Mouse (Mus musculus) mature B cell (primary cell): ENCODE measurements around the gene Ubxn7.

Source experiments
- in situ Hi-C: fragments of 300-500 bp; cut with MboI; formaldehyde crosslinking; loops from 2 replicates; pipeline ENCODE4 v1.14.3; 2019

Gene Ubxn7

GRCm38 (mm10) chr16:32382901-32383300 is 50.8 kb downstream of the Ubxn7 start:
- in situ Hi-C loops: no loop called here

GRCm38 (mm10) chr16:32384885-32385284 is 52.8 kb downstream of the Ubxn7 start:
- in situ Hi-C loops: no loop called here

DNA sequence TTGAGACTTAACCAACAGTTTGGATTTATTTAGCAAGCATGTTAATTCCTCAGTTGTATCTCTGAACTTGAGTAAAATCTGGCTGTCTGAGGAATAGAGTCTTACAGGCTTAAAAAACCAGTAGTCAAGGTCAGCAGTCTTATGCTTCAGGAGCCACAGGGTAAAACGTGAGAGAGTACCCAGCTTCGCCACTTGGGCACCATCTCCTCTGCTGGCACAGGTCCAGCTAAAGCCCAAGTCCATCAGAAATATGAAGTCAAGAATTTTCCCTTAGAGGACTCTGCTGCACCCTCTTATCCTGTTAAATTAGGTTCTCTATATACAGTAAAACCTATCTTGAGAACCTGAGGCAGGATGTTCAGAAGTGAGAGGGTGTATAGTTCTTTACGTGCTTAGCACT is 54.8 kb downstream of the Ubxn7 start:
- in situ Hi-C loops: no loop called here

GRCm38 (mm10) chr16:32389049-32389448 is 57.0 kb downstream of the Ubxn7 start:
- in situ Hi-C loops: no loop called here

DNA sequence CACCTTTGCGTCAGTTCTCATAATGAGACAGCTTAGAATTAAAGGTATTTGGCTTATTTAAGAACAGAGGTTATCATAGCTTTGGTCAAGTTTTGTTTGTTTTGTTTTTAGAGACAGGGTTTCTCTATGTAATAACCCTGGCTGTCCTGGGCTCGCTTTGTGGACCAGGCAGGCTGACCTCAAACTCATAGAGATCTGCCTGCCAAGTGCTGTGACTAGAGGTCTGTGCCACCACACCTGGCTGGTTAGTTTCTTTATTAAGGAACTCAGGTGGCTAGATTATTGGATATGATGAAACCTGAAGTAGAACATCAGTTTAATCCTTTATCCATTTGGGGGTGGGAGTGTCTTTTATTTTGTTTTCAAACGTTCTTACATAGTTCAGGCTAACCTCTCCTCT is 57.8 kb downstream of the Ubxn7 start:
- in situ Hi-C loops: no loop called here

GRCm38 (mm10) chr16:32390882-32391281 is 58.8 kb downstream of the Ubxn7 start:
- in situ Hi-C loops: no loop called here

GRCm38 (mm10) chr16:32395679-32396540 is 63.9 kb downstream of the Ubxn7 start:
- in situ Hi-C loops: no loop called here

DNA sequence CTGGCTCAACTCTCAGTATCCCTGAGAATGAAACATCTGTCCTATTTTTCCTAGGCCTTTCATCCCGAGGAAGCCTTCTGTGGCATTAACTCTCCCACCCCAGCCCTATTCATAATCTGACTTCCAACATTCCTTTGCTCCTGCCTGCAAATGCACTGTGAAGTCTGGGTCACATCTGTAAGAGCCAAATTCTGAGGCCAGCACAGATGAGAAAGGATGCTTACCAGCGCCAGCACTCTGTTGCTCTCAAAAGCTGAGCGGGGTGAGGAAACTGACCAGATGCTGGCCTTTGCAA is 64.4 kb downstream of the Ubxn7 start:
- in situ Hi-C loops: no loop called here

DNA sequence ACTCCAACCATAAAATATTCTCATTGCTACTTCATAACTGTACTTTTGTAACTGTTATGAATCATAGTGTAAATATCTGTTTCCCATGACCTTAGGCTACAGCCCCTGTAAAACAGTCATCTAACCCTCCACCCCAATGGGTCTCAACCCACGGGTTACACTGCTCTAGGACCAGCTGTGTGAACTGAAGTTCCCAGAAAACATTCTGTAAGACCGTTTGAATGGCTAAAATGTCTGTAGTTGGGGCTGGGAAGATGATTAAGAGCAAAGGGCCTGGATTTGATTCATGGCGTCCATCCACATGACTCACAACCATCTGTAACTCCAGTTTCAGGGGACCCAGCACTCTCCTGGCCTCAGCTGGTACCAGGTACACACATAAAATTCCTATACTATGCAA is 66.1 kb downstream of the Ubxn7 start:
- in situ Hi-C loops: no loop called here

GRCm38 (mm10) chr16:32400267-32400666 is 68.2 kb downstream of the Ubxn7 start, which contains the start of gene Tm4sf19:
Gene Tm4sf19 (plus strand): TSS chr16:32400506.
- in situ Hi-C loops: no loop called here

DNA sequence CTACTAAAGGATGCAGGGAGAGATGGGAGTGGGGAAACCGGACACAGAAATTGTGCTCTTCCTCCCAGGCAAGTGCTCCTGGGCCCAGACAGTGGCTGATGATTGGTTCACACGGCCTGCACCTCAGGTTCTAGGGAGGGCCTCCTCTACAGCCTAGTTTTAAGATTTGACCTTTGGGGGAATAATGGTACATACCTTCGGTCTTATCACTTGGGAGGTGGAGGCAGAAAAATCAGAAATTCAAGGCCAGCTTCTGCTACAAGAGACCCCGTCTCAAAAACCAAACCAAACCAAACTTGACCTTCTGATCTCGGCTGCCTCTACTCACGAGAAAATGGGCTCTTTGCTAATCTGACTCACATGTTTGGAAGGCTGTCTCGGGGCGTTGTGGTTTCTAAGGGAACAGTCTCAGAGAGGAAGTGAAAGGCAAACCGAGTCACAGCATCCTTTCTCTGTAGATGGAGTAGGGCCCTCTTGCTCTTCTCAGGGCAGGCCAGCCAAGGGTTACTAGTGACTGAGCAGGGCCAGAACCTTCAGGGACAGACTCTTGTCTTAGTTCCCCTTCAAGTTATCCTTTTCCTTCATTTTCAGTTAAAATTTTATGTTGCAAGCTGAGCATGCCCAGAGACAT is 69.4 kb downstream of the Ubxn7 start:
- in situ Hi-C loops: no loop called here

DNA sequence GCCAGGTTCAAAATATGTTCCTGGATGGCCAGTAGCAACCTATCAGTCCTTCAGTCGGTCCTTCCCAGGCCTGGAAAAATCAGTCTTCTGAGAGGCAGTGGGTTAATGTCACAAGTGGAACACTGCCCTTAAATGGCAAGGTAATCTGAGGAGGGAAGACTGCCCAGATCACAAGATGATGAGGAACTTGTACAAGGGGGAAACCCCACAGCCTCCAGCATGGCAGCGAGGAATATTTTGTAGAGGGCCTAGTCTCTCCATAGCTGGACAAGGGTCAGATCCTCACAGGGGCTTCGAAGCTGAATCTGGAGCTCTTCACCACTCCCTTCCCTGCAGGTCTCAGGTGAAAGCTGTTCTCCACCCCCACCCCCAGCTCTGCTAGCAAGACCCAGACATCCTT is 70.8 kb downstream of the Ubxn7 start:
- in situ Hi-C loops: no loop called here

GRCm38 (mm10) chr16:32405716-32406115 is 73.7 kb downstream of the Ubxn7 start:
- in situ Hi-C loops: no loop called here

GRCm38 (mm10) chr16:32406671-32407070 is 74.6 kb downstream of the Ubxn7 start:
- in situ Hi-C loops: no loop called here

DNA sequence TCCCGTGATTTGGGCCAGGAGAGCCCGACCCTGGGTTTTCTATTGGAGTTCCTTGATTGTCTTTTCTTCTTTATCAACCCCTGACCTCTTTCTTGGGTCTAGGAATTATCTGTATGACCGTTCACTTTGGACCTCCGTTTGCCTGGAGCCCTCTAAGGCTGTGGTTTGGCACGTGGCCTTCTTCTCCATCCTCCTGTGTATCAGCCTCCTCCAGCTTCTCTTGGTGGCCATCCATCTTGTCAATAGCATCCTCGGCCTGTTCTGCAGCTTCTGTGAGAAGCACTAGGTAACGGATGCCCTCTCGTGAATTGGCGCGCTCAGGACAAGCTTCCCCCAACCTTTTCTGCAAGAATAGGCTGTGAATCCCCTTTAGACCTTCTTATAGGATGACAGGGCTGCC is 75.7 kb downstream of the Ubxn7 start:
- in situ Hi-C loops: no loop called here

GRCm38 (mm10) chr16:32417457-32417856 is 85.4 kb downstream of the Ubxn7 start:
- in situ Hi-C loops: no loop called here

- in situ Hi-C loops: no loop called here
Measured at GRCm38 (mm10) chr16:32419517-32420483, 87.7 kb downstream of the Ubxn7 start, which contains the start of gene Tctex1d2. Gene Tctex1d2 (plus strand): TSS chr16:32419702.

GRCm38 (mm10) chr16:32427506-32427905 is 95.4 kb downstream of the Ubxn7 start:
- in situ Hi-C loops: no loop called here

- in situ Hi-C loops: no loop called here
Measured at GRCm38 (mm10) chr16:32430474-32431046, 98.5 kb downstream of the Ubxn7 start, which contains the start of gene Pcyt1a. Gene Pcyt1a (plus strand): TSS chr16:32430921.

DNA sequence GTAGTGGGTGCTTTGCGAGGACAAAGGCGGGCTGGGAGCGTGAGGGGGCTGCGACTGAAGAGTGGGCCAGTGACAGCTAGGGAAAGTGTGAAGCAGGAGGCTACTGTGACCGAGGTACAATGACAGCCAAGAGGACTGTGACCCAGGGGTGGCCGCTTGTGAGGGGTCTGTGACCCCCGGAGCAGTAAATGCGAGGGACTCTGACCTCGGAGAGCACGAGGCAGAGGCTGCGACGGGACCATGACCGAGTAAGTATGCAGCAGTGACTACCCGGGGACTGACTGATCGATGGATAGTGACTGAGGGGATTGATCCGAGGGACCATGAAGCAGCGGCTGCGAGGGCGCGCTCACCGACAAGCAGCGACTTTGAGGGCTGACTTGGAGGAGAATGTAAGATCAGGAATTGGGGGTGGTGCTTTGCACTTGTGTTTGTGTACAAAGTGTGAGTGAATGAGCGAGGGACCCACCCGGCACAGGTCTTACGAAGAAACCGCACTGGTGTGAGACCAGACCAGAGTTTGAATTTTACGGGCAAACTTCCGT is 99.1 kb downstream of the Ubxn7 start:
- in situ Hi-C loops: no loop called here

DNA sequence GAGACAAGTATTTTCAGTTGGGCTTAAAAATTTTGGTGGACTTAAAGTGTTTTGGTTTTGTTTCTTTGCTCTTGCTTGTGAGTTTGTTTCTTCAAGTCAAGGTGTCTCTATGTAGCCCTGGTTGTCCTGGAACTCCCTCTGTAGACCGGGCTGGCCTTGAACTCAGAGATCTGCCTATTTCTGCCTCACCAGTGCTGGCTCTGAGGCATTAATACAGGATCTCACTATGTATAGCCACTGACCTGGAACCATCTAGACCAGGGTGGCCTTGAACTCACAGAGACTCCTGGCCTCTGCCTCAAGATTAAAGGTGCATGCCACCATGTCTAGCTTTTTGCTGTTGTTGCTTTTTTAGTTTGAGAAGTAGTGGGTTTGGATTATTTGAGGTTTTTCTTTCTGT is 99.9 kb downstream of the Ubxn7 start:
- in situ Hi-C loops: no loop called here

DNA sequence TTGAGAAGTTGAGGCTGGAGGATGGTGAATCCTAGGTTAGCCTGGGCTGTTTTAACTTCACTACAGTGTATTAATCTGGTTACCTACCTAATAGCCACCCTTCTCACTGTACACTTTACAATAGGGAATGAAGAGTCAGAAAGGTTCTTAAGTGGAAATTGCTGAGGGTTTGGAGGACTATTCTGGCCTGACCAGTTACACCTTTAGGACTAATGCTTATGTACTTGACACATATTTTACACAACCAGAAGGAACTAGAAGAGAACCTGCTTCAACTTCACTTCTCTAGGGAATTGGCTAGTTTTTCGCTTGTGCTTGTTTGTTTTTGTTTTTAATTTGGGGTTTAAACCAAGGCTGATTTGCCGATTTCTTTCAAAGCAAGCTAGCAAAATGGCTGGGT is 101.1 kb downstream of the Ubxn7 start:
- in situ Hi-C loops: no loop called here
